8 mouse cellular contexts compared by ENCODE assay signal in genomic region chr3:88364337-88364736, GRCm38 (mm10). TPM values are rescaled to one million over a fixed set of nuclear protein-coding genes. Genes with fewer than 3 reads are reported as not detected.
DNase-seq lines count a peak whose midpoint lies in the region; ATAC-seq and TF ChIP-seq lines count a peak whose summit lies in the region.

Gene Paqr6 (plus strand): TSS chr3:88364584.

- intact Hi-C loops in left cerebral cortex, postnatal 4 days (cut with DNase I) = no loop called here
- intact Hi-C loops in left cerebral cortex, postnatal 14 days (cut with DNase I) = no loop called here
- intact Hi-C loops in heart, postnatal 14 days (cut with DNase I) = no loop called here

- peak within 1 kb of the TSS; percentile 61 for H3K9ac ChIP-seq in stomach, embryonic 16.5 days (ENCODE audit: low read length)

- H3K4me3 ChIP-seq in layer of hippocampus, adult 2 months = peak within 1 kb of the TSS; percentile 27; the same call in 1 of the 2 replicates
- H3K4me3 ChIP-seq in stomach, embryonic 16.5 days (replicated peaks; ENCODE audit: low read length) = peak within 1 kb of the TSS; percentile 34

- H3K4me1 ChIP-seq in stomach, embryonic 16.5 days (ENCODE audit: control insufficient read depth, insufficient read depth, low read length) = peaks cover 12% of the 10 kb centered on the region; the same call in 1 of the 2 replicates

- H3K27ac ChIP-seq in layer of hippocampus, adult 2 months = peak within 1 kb of the TSS; percentile 89
- peak within 1 kb of the TSS; percentile 26; the same call in 1 of the 2 replicates for H3K27ac ChIP-seq in stomach, embryonic 16.5 days (ENCODE audit: low read length)

- H3K36me3 ChIP-seq in stomach, embryonic 16.5 days (ENCODE audit: control insufficient read depth, insufficient read depth, low read length) = peaks cover 23% of the 10 kb centered on the region

- ATAC-seq in erythroid progenitor cell, adult 5-6 weeks (replicated peaks; ENCODE audit: low FRiP score, poor library complexity, severe bottlenecking) = peak; percentile 44
- ATAC-seq in stomach, embryonic 16.5 days (ENCODE audit: insufficient read depth, low FRiP score) = peak; percentile 52

- H3K27me3 ChIP-seq in stomach, embryonic 16.5 days (ENCODE audit: control insufficient read depth, insufficient read depth, low read length) = peaks cover 16% of the 10 kb centered on the region

- TF ChIP-seq CTCF in layer of hippocampus, adult 2 months (conservative IDR thresholded peaks at IDR 0.05) = no peak

- H3K4me2 ChIP-seq in stomach, embryonic 16.5 days (ENCODE audit: low read depth, low read length) = peak within 1 kb of the TSS; percentile 50

- no peaks in the 10 kb centered on the region for H3K9me3 ChIP-seq in stomach, embryonic 16.5 days (replicated peaks; ENCODE audit: control insufficient read depth, low read length)

- 5% methylated on average over 16 of the region's 16 CpGs for WGBS in stomach, embryonic 16.5 days

- DNase-seq in left cerebral cortex, postnatal 4 days = peak; percentile 68
- DNase-seq in left cerebral cortex, postnatal 14 days (ENCODE audit: low spot score in 2 of 2) = no peak
- DNase-seq in heart, postnatal 14 days = peak; percentile 59 to 82
- DNase-seq in layer of hippocampus, adult 2 months (ENCODE audit: low spot score in 2 of 2) = peak; percentile 55
- peak; percentile 74 for DNase-seq in lung, postnatal 25 days (ENCODE audit: low spot score)
- no peak for DNase-seq in MN1 (ENCODE audit: low spot score)

RNA-seq across cellular contexts. Expression of gene Paqr6, which starts in this region (rescaled TPM):
- 1 to 10 TPM; 1.9 to 2.1 TPM for total RNA-seq in left cerebral cortex, postnatal 4 days (2021)
- total RNA-seq in left cerebral cortex, postnatal 14 days (2021) = 1 to 10 TPM; 2.5 to 3.3 TPM
- not detected in 2 replicates for total RNA-seq in erythroid progenitor cell, adult 5-6 weeks (2015; ENCODE audit: low replicate concordance)
- total RNA-seq in erythroid progenitor cell, adult 5-6 weeks (2017; ENCODE audit: low replicate concordance) = 1.3 TPM in 1 of 2 replicates, not detected in the other
- total RNA-seq in heart, postnatal 14 days (2021) = under 1 TPM; 0.22 to 0.67 TPM
- total RNA-seq in layer of hippocampus, adult 2 months (2021) = 10 to 100 TPM; 14.8 to 16.5 TPM
- 19.9 and 24.9 TPM in 2 replicates for polyA plus RNA-seq in stomach, embryonic 16.5 days (2015; fragmentation: Nextera tagmentation; extraction: Ambion mirVana)

Comparison
In these comparisons a context has a peak if more than half of its experiments do, and no peak if none do; other contexts are left out.
1. DNase-seq: peak in left cerebral cortex, postnatal 4 days (single experiment), layer of hippocampus, adult 2 months (2 of 2) and lung, postnatal 25 days (single experiment); none in left cerebral cortex, postnatal 14 days (0 of 2) and MN1 (single experiment).
2. Peak in DNase-seq in heart, postnatal 14 days; RNA of the gene not detected or under 1 TPM.